Mouse (Mus musculus) hindbrain, embryonic 16.5 days (tissue): ENCODE measurements around the gene Slc16a13. TPM values are rescaled to one million over a fixed set of nuclear protein-coding genes. Genes with fewer than 3 reads are reported as not detected.

Experiments used
- ATAC-seq: fragments of 200-750 bp; cut with Nextera tagmentation; 2 replicates; pipeline ENCODE4 v1.8.0; 2017; ENCODE audit warnings: moderate TSS enrichment, moderate library complexity
- H3K27ac ChIP-seq: fragments of 300-500 bp; sonication (generic); 2 replicates; pipeline ENCODE4 v1.5.1; 2014; ENCODE audit warnings: low read depth, mild to moderate bottlenecking, control low read depth, low read length, moderate library complexity
- H3K27me3 ChIP-seq: fragments of 300-500 bp; sonication (generic); replicated peaks from 2 replicates; pipeline ENCODE4 v1.6.1; 2014; ENCODE audit warnings: low read length; ENCODE audit not compliant: control insufficient read depth, insufficient read depth
- H3K36me3 ChIP-seq: fragments of 300-500 bp; sonication (generic); 2 replicates; pipeline ENCODE4 v1.6.1; 2014; ENCODE audit warnings: mild to moderate bottlenecking, low read length, moderate library complexity, mixed read lengths; ENCODE audit not compliant: control insufficient read depth, insufficient read depth
- H3K4me1 ChIP-seq: fragments of 300-500 bp; sonication (generic); 2 replicates; pipeline ENCODE4 v1.6.1; 2014; ENCODE audit warnings: low read depth, low read length; ENCODE audit not compliant: control insufficient read depth, insufficient read depth
- H3K4me2 ChIP-seq: fragments of 300-500 bp; sonication (generic); 2 replicates; pipeline ENCODE4 v1.6.1; 2014; ENCODE audit warnings: mild to moderate bottlenecking, low read length, control low read depth, moderate library complexity
- H3K4me3 ChIP-seq: fragments of 300-500 bp; sonication (generic); 2 replicates; pipeline ENCODE4 v1.5.1; 2014; ENCODE audit warnings: mild to moderate bottlenecking, low read length, control low read depth, moderate library complexity
- H3K9ac ChIP-seq: fragments of 300-500 bp; sonication (generic); 2 replicates; pipeline ENCODE4 v1.6.1; 2014; ENCODE audit warnings: low read depth, mild to moderate bottlenecking, control low read depth, low read length, moderate library complexity
- H3K9me3 ChIP-seq: fragments of 300-500 bp; sonication (generic); 2 replicates; pipeline ENCODE4 v1.6.1; 2014; ENCODE audit warnings: mild to moderate bottlenecking, low read length, moderate library complexity; ENCODE audit not compliant: control insufficient read depth
- WGBS: fragments of 180-500 bp; shearing (Covaris S2); extraction: QIAGEN DNeasy Blood & Tissue Kit; methylation state at CpG from one replicate; pipeline ENCODE4 v1.1.7; 2014; 5-methylcytosine and 5-hydroxymethylcytosine counted together
- polyA plus RNA-seq: library from polyadenylated mRNA; unstranded; fragments of >200 nt; fragmentation: Nextera tagmentation; extraction: Ambion mirVana; gene quantifications from 2 replicates; pipeline ENCODE4 v1.2.1, GENCODE M21; 2015

The Slc16a13 gene
- polyA plus RNA-seq, 1 experiment from 2014 or later: 11.9 TPM

DNA sequence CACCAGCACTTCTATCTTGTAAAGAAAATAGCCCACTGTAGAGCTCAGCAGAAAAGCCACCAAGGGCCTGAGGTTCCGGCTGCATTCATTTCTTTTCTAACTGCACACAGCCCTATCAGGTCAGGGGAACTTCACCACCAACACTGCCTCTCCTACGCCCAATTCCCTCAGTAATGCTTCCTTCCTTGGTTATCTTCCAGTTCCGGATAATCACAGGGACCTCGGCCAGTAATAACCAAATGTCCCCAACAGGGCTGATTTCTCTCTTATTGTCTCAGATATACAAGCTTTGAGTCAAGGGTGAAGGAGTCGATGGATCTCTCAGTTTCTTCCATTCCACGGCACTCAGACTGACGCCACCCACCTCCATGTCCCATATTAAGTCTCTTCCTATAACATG, 13.6 kb downstream of the Slc16a13 start:
- Histone ChIP-seq H3K27me3 (peaks cover 2% of the 10 kb centered on the region; the same call in 1 of the 2 replicates), H3K4me1 (no peaks in the 10 kb centered on the region), H3K9ac (no peak overlapping the region), H3K27ac (no peak overlapping the region), H3K4me3 (no peak overlapping the region), H3K9me3 (no peaks in the 10 kb centered on the region), H3K4me2 (no peak overlapping the region), H3K36me3 (no peaks in the 10 kb centered on the region)
- ATAC-seq: no peak
- 88% methylated on average over 7 of the region's 7 CpGs for WGBS

DNA sequence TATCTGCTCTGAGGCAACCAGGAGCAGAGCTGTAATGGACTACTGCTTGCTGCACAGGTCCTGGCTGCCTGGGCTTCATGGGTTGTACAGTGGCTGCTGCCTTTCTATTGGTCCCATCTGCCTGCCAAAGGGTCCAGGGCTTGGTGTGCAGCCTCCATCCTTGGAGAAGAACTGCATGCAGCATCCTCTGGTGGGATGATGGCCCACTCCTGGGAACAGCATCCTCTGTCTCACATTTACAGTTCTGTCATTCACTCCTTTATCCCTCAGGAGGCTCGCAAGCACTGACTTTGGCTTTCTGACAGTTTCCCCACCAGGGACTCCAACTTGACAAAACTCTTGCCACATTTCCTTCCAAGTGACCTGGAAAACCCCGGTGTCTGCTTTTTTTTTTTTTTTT, 14.1 kb downstream of the Slc16a13 start:
- no peaks in the 10 kb centered on the region for H3K4me1 ChIP-seq
- no peak overlapping the region for H3K27ac ChIP-seq
- peaks cover 2% of the 10 kb centered on the region; the same call in 1 of the 2 replicates for H3K27me3 ChIP-seq
- H3K36me3 ChIP-seq: no peaks in the 10 kb centered on the region
- ATAC-seq: no peak
- no peak overlapping the region for H3K4me3 ChIP-seq
- no peak overlapping the region for H3K4me2 ChIP-seq
- no peaks in the 10 kb centered on the region for H3K9me3 ChIP-seq
- no peak overlapping the region for H3K9ac ChIP-seq
- 78% methylated on average over 2 of the region's 2 CpGs for WGBS

DNA sequence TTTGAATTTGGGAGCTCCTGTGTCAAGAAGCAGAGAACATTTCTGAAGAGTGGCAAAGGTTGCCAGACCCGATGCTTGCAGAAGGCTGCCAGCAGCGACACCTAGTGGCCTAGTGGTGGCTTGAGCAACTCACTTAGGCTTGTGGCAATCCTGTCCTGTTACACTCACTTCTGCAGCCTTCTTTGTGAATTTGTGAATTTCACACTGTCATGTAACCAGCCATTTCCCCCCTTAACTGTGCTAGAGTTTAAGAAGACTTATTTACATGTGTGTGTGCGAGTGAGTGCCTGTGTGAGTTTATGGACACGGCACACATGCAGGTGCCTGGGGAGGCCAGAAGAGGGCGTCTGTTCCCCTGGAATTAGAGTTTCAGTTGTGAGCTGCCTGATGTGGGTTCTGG, 19.2 kb downstream of the Slc16a13 start:
- 40% methylated on average over 5 of the region's 5 CpGs for WGBS

DNA sequence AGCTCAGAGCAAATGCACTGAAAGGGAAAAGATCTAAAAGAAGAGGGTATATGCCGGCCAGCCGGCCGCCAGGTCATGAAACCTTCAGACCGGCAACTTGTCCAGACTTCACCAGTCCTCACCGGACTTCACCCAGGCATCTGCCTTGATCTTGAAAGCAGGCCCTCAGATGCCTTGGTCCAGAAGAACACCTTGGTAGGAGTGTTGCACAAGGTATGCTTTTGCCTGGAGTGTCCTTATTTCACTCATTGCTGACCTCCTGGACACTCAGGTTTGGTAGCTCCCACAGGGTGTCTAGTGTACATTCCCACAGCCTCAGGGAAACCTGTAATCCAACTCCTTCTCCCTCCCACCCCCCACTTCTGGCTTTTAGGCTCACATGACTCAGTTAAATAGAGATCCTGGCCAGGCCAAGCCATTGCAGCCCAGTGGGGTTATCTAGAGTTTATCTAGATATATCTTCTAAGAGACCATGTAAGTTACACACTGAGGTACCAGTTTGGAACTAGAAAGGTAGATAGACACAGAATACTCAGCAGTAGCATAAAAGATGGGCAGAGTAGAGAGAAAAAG, 20.7 kb downstream of the Slc16a13 start:
- 89% methylated on average over 5 of the region's 5 CpGs for WGBS

More for the DNA sequence above, 19.2 kb downstream of the Slc16a13 start:
- Histone ChIP-seq H3K9me3 (no peaks in the 10 kb centered on the region), H3K36me3 (no peaks in the 10 kb centered on the region), H3K27ac (no peak overlapping the region), H3K4me2 (no peak overlapping the region), H3K9ac (no peak overlapping the region), H3K4me1 (no peaks in the 10 kb centered on the region), H3K4me3 (no peak overlapping the region), H3K27me3 (no peaks in the 10 kb centered on the region)
- ATAC-seq: 0 out of 2 replicates have a peak, but pooled peaks have one; percentile 52

DNA sequence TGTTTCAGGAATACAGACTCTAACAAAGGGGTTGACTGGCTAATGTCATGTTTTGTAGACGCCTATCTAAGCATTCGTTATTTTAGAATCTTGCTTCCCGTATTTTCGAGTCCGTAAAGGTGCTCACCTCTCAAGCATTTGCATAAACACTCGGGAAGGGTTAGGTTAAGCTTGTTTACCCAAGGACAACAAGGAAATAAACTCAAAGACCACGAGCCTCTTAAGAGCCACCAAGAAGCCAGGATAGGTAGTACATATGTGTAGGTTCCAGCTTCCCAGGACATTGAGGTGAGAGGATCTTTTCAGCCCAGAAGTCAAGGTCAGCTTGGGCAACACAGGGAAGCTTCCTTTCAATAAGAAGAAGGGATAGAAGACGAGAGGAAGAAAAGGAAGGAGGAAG, 21.8 kb downstream of the Slc16a13 start:
- 86% methylated on average over 8 of the region's 8 CpGs for WGBS

More for the DNA sequence above, 20.7 kb downstream of the Slc16a13 start:
- Histone ChIP-seq H3K36me3 (no peaks in the 10 kb centered on the region), H3K4me1 (no peaks in the 10 kb centered on the region), H3K9ac (no peak overlapping the region), H3K9me3 (no peaks in the 10 kb centered on the region), H3K27me3 (no peaks in the 10 kb centered on the region), H3K4me3 (no peak overlapping the region), H3K27ac (no peak overlapping the region), H3K4me2 (no peak overlapping the region)
- no peak for ATAC-seq

DNA sequence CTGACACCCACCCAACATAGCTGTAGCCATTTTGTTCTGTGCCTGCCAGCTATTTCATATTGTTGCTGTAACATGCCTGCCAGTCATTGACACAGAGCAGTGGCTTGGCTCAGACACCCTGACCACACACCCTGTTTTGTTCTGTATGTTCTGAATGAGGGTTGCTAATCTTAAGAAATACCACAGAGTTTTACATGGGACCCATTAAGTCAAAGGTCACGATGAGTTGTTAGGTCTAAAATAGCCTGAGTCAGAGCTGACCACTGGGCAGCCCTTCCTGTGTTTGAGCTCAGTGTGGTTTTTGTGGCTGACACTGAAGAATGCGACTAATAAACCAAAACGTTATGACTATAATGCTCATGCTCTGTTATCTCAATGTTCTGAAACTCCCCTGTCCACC, 22.5 kb downstream of the Slc16a13 start:
- H3K4me1 ChIP-seq: no peaks in the 10 kb centered on the region
- ATAC-seq: no peak
- no peak overlapping the region for H3K4me3 ChIP-seq
- no peaks in the 10 kb centered on the region for H3K9me3 ChIP-seq
- H3K27ac ChIP-seq: no peak overlapping the region
- H3K36me3 ChIP-seq: no peaks in the 10 kb centered on the region
- H3K27me3 ChIP-seq: no peaks in the 10 kb centered on the region
- H3K9ac ChIP-seq: no peak overlapping the region
- 90% methylated on average over 3 of the region's 3 CpGs for WGBS
- H3K4me2 ChIP-seq: no peak overlapping the region

More for the DNA sequence above, 21.8 kb downstream of the Slc16a13 start:
- no peaks in the 10 kb centered on the region for H3K27me3 ChIP-seq
- H3K4me2 ChIP-seq: no peak overlapping the region
- no peaks in the 10 kb centered on the region for H3K9me3 ChIP-seq
- H3K27ac ChIP-seq: no peak overlapping the region
- H3K4me1 ChIP-seq: no peaks in the 10 kb centered on the region
- ATAC-seq: no peak
- no peak overlapping the region for H3K9ac ChIP-seq
- H3K4me3 ChIP-seq: no peak overlapping the region
- H3K36me3 ChIP-seq: no peaks in the 10 kb centered on the region

DNA sequence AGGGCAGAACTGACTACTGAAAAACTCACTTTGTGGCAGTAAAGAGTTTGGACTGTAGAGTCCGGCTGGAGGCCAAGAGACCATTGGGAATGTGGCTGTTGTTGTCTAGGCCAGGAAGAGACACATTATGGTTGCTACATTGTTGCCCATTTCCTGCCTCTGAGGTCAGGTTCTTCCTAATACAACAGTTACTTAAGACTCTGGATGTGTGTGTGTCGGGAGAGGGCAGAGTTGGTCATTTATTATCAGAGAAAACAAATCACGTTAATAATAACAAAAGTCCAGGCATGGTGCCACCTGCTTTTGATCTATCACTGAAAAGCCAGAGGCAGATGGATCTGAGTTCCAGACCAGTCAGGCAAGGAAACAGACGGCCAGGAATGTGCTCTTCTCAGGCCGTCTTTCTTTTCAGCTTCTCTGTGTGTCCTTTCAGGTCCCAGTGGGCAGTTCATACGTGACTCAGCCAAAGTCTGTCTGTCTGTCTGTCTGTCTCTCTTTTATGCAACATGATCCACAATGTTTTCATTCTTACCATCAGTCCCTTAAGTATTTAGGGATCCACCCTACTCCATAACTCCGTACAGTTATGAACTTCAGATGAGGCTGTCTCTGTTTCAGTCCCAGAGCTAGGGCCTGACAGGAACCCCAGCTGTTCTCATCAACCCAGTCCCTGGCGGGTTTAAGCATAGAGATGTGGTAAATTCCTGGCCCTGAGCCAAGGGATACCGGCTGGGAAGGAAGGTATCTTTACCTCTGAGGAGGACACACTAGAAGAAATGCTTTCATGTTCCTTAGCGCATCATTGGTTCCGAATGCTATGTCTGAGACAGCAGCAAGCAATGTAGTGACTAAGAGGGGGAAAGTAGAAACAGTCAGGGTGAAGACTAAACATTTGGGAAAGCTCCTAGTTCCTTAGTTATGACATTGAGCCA, 27.2 kb downstream of the Slc16a13 start:
- Histone ChIP-seq H3K9ac (no peak overlapping the region), H3K4me2 (no peak overlapping the region), H3K27me3 (no peaks in the 10 kb centered on the region), H3K9me3 (no peaks in the 10 kb centered on the region), H3K27ac (no peak overlapping the region), H3K36me3 (no peaks in the 10 kb centered on the region), H3K4me3 (no peak overlapping the region), H3K4me1 (no peaks in the 10 kb centered on the region)
- 56% methylated on average over 11 of the region's 11 CpGs for WGBS
- no peak for ATAC-seq

DNA sequence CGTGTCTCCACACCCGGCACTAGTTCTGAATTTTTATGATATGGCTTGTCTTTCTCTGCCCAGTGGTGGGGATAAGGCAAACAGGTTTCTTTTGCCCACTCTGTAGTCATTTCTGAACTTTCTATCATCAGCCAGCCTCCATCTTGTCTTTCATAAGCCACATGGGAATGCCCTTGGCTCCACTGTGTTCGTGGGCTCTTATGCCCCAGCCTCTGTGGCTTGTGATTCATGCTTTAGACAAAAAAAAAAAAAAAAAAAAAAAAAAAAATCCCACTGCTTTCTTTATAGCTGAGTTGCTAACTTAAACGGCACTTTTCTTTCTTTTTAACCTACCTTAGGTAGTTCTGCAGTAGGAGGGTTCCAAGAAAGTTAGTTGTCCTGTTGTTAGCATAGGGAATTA, 28.7 kb downstream of the Slc16a13 start:
- Histone ChIP-seq H3K9me3 (no peaks in the 10 kb centered on the region), H3K4me3 (no peak overlapping the region), H3K9ac (no peak overlapping the region), H3K27me3 (no peaks in the 10 kb centered on the region), H3K27ac (no peak overlapping the region), H3K4me1 (no peaks in the 10 kb centered on the region), H3K36me3 (no peaks in the 10 kb centered on the region), H3K4me2 (no peak overlapping the region)
- WGBS: 90% methylated on average over 4 of the region's 4 CpGs
- no peak for ATAC-seq

DNA sequence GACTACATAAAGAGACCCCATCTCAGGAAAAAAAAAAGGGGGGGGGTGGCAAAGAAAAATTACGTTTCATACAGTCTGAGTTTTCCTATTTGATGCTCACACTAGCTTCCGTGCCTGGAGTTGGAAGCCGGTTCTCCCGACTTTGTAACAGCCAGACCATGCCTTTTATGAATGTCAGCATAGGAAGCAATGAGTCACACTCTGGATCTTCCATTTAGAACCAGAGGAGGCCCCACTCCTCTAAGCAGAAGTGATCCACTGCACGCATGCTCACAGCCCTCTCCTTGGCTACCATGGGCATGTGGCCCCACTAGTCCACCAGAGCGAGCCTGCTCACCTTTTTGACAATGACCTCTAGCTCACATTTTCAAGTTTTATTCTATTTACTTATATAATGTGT, 29.7 kb downstream of the Slc16a13 start:
- no peaks in the 10 kb centered on the region for H3K4me1 ChIP-seq
- H3K36me3 ChIP-seq: no peaks in the 10 kb centered on the region
- no peak overlapping the region for H3K4me3 ChIP-seq
- H3K27me3 ChIP-seq: no peaks in the 10 kb centered on the region
- no peaks in the 10 kb centered on the region for H3K9me3 ChIP-seq
- no peak overlapping the region for H3K4me2 ChIP-seq
- H3K27ac ChIP-seq: no peak overlapping the region
- 87% methylated on average over 6 of the region's 6 CpGs for WGBS
- no peak overlapping the region for H3K9ac ChIP-seq
- ATAC-seq: no peak
